13 mouse cellular contexts compared by ENCODE assay signal in the genomic region with DNA sequence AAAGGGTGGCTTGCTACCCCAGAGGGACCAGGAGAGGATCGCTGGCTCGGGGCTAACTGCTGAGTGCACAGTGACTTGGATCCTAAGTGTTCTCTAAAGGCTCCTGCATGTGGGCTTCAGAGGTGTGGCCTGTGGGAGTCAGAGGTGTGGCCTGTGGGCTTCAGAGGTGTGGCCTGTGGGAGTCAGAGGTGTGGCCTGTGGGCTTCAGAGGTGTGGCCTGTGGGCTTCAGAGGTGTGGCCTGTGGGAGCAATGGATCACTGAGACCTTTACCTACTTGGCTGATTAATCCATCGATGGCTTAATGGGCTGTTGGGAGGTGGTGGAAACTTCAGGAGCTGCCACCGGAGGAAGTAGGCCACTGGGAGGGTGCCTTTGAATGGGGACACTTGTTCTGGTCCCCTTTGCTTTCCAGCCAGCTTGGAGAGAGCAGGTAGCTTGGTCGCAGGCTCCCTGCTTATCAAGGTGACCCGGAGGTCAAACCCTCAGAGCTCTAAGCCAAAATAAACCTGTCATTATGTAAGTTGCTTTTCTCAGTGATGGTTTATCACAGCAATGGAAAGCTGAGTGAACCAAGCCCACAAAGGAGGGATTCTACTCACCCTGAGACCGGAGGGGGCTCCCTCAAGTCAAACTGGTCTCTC. TPM values are rescaled to one million over a fixed set of nuclear protein-coding genes. Genes with fewer than 3 reads are reported as not detected.
DNase-seq lines count a peak whose midpoint lies in the region; ATAC-seq and TF ChIP-seq lines count a peak whose summit lies in the region.
"Had no signal": no experiment of that assay in that cellular context is flagged by ENCODE, and none has a peak within 500 bp of the region (broad histone marks: within the 10 kb centered on the region; RNA-seq: fewer than 3 reads in every experiment).

No protein-coding gene starts in this region.

- 58% methylated on average over 7 of the region's 7 CpGs for WGBS in hindbrain, postnatal 0 days
- WGBS in hindbrain, embryonic 13.5 days, result 57% methylated on average over 7 of the region's 7 CpGs
- 55% methylated on average over 7 of the region's 7 CpGs for WGBS in thymus, adult 2 months

- no peak for TF ChIP-seq EP300 in MEL (IDR thresholded peaks at IDR 0.05; ENCODE audit: low read depth in 1 of 2, low read length in 2 of 2)

- no peak overlapping the region for H3K4me2 ChIP-seq in hindbrain, postnatal 0 days (ENCODE audit: low read depth, low read length)
- no peak overlapping the region for H3K4me2 ChIP-seq in hindbrain, embryonic 13.5 days
- H3K4me2 ChIP-seq: forebrain, embryonic 15.5 days had no signal

- no peak for TF ChIP-seq RAD21 in MEL (IDR thresholded peaks at IDR 0.05; ENCODE audit: low read depth, low read length)

- H3K4me1 ChIP-seq in hindbrain, postnatal 0 days (ENCODE audit: insufficient read depth, low read length), result no peaks in the 10 kb centered on the region
- H3K4me1 ChIP-seq in hindbrain, embryonic 13.5 days (replicated peaks), result no peaks in the 10 kb centered on the region
- peaks cover 4 to 42% of the 10 kb centered on the region in 2 experiments for H3K4me1 ChIP-seq in MEL (ENCODE audit: control insufficient read depth in 1 of 2, insufficient read depth in 2 of 2, low read length in 2 of 2)
- H3K4me1 ChIP-seq in thymus, adult 2 months (replicated peaks; ENCODE audit: control insufficient read depth, insufficient read depth, low read length), result peaks cover 13% of the 10 kb centered on the region
- H3K4me1 ChIP-seq: forebrain, embryonic 15.5 days had no signal

- no peak overlapping the region for H3K27ac ChIP-seq in hindbrain, postnatal 0 days
- H3K27ac ChIP-seq in hindbrain, embryonic 13.5 days, result no peak overlapping the region
- H3K27ac ChIP-seq in MEL (ENCODE audit: control insufficient read depth, low read depth, low read length), result no peak overlapping the region
- no peak overlapping the region for H3K27ac ChIP-seq in thymus, adult 2 months (ENCODE audit: control insufficient read depth, insufficient read depth, low read length)
- H3K27ac ChIP-seq: forebrain, embryonic 15.5 days had no signal

- no peaks in the 10 kb centered on the region for H3K79me2 ChIP-seq in MEL (ENCODE audit: control insufficient read depth, insufficient read depth, low read length, poor library complexity)

- H3K36me3 ChIP-seq in hindbrain, postnatal 0 days (ENCODE audit: insufficient read depth, low read length), result no peaks in the 10 kb centered on the region
- no peaks in the 10 kb centered on the region for H3K36me3 ChIP-seq in hindbrain, embryonic 13.5 days
- peaks cover 0 to 17% of the 10 kb centered on the region in 2 experiments; a peak in 2 of 4 replicates for H3K36me3 ChIP-seq in MEL (ENCODE audit: control insufficient read depth in 1 of 2, insufficient read depth in 2 of 2, low read length in 2 of 2)
- H3K36me3 ChIP-seq in thymus, adult 2 months (ENCODE audit: control insufficient read depth, insufficient read depth, low read length), result no peaks in the 10 kb centered on the region
- H3K36me3 ChIP-seq: forebrain, embryonic 15.5 days had no signal

- TF ChIP-seq POLR2A in MEL (IDR thresholded peaks at IDR 0.05; ENCODE audit: control insufficient read depth in 1 of 2, insufficient read depth in 1 of 2, low read depth in 1 of 2, low read length in 2 of 2, poor library complexity in 1 of 2), result no peak
- no peak for TF ChIP-seq POLR2A in thymus, adult 2 months (IDR thresholded peaks at IDR 0.05; ENCODE audit: control insufficient read depth, extremely low read depth, insufficient read depth, low read length, poor library complexity)

- H3K9ac ChIP-seq in hindbrain, postnatal 0 days (replicated peaks; ENCODE audit: low read length), result no peak overlapping the region
- H3K9ac ChIP-seq in hindbrain, embryonic 13.5 days, result no peak overlapping the region
- H3K9ac ChIP-seq in MEL (ENCODE audit: control insufficient read depth, low read depth, low read length, poor library complexity, severe bottlenecking), result no peak overlapping the region
- H3K9ac ChIP-seq: forebrain, embryonic 15.5 days had no signal

- TF ChIP-seq CTCF in hindbrain, postnatal 0 days (IDR thresholded peaks at IDR 0.05; ENCODE audit: low read depth), result no peak
- no peak for TF ChIP-seq CTCF in MEL (IDR thresholded peaks at IDR 0.05 in 2 of 3, conservative IDR thresholded peaks at IDR 0.05 in 1 of 3; ENCODE audit: control insufficient read depth in 1 of 3, insufficient read depth in 1 of 3, low read depth in 2 of 3, low read length in 3 of 3, poor library complexity in 1 of 3, severe bottlenecking in 1 of 3)
- no peak for TF ChIP-seq CTCF in thymus, adult 2 months (IDR thresholded peaks at IDR 0.05; ENCODE audit: borderline replicate concordance, control insufficient read depth, extremely low read depth, insufficient read depth, low read length, poor library complexity)

- H3K4me3 ChIP-seq in hindbrain, postnatal 0 days (ENCODE audit: low read length), result no peak overlapping the region
- no peak overlapping the region for H3K4me3 ChIP-seq in hindbrain, embryonic 13.5 days
- H3K4me3 ChIP-seq in MEL (ENCODE audit: control insufficient read depth in 1 of 2, insufficient read depth in 1 of 2, low read depth in 2 of 2, low read length in 2 of 2), result peak overlapping the region in 1 of 2 experiments; percentile 21; a peak in 1 of 4 replicates
- H3K4me3 ChIP-seq in thymus, adult 2 months (ENCODE audit: control insufficient read depth, insufficient read depth, low read length), result no peak overlapping the region
- H3K4me3 ChIP-seq: forebrain, embryonic 15.5 days had no signal

- H3K27me3 ChIP-seq in hindbrain, postnatal 0 days (ENCODE audit: insufficient read depth, low read length), result no peaks in the 10 kb centered on the region
- H3K27me3 ChIP-seq in hindbrain, embryonic 13.5 days, result 0 out of 2 replicates have a peak, but pooled peaks cover 10% of the 10 kb centered on the region
- no peaks in the 10 kb centered on the region for H3K27me3 ChIP-seq in MEL (ENCODE audit: control insufficient read depth in 1 of 2, insufficient read depth in 2 of 2, low read length in 2 of 2)
- no peaks in the 10 kb centered on the region for H3K27me3 ChIP-seq in thymus, adult 2 months (ENCODE audit: control insufficient read depth, insufficient read depth, low read length)
- H3K27me3 ChIP-seq: forebrain, embryonic 15.5 days had no signal

- DNase-seq in hindbrain, postnatal 0 days (ENCODE audit: low spot score), result no peak
- DNase-seq in MEL (ENCODE audit: low read depth, low spot score), result peak; percentile 70
- peak; percentile 31 for DNase-seq in induced T-regulatory cell, adult 2 months (ENCODE audit: low read depth)
- DNase-seq in thymus, adult 2 months, result no peak
- no peak for DNase-seq in adrenal gland, adult 2 months
- no peak for DNase-seq in cerebellum, postnatal 14 days
- DNase-seq: cerebellum, adult 9-10 months; left cerebral cortex, postnatal 4 days; retina, postnatal 1 day had no signal

- ATAC-seq in hindbrain, postnatal 0 days, result 0 out of 2 replicates have a peak, but pooled peaks have one; percentile 27
- no peak for ATAC-seq in hindbrain, embryonic 13.5 days (ENCODE audit: low FRiP score)
- ATAC-seq in monocyte, adult 5-6 weeks (replicated peaks; ENCODE audit: insufficient number of reproducible peaks, low FRiP score, low TSS enrichment, poor library complexity, severe bottlenecking), result 0 out of 2 replicates have a peak, but pooled peaks have one; percentile 48
- ATAC-seq: forebrain, embryonic 15.5 days had no signal

- H3K9me3 ChIP-seq in hindbrain, postnatal 0 days (ENCODE audit: low read length), result no peaks in the 10 kb centered on the region
- no peaks in the 10 kb centered on the region for H3K9me3 ChIP-seq in hindbrain, embryonic 13.5 days
- H3K9me3 ChIP-seq in MEL (replicated peaks; ENCODE audit: insufficient read depth, low read length), result no peaks in the 10 kb centered on the region
- H3K9me3 ChIP-seq: forebrain, embryonic 15.5 days had no signal

TF ChIP-seq in MEL, 35 proteins besides CTCF, POLR2A, EP300 and RAD21 (continues in another document):
- no peak for TF ChIP-seq NRF1 (IDR thresholded peaks at IDR 0.05; ENCODE audit: insufficient read depth, low read depth, low read length, poor library complexity, severe bottlenecking)

RNA-seq across cellular contexts. Expression of a gene that starts 14.7 kb away (rescaled TPM):
- 0.25 TPM in 1 of 2 replicates, not detected in the other for total RNA-seq in hindbrain, postnatal 0 days (2014; rRNA removed)
- polyA plus RNA-seq in hindbrain, postnatal 0 days (2015; fragmentation: Nextera tagmentation; extraction: Ambion mirVana), result 0.05 TPM in 1 of 2 replicates, not detected in the other
- polyA plus RNA-seq in hindbrain, embryonic 13.5 days (2015; fragmentation: Nextera tagmentation; extraction: Ambion mirVana), result not detected in 2 replicates
- total RNA-seq in MEL (2012; rRNA removed), result 0.26 and 0.31 TPM in 2 replicates
- polyA plus RNA-seq in MEL (2012; ENCODE audit: insufficient read depth in 1 of 2, insufficient read length in 2 of 2, low read depth in 1 of 2, low replicate concordance in 2 of 2, missing spikeins in 1 of 2), result under 1 TPM in 1 of 2 experiments, not detected in 1; 0.40 TPM
- 0.29 to 0.86 TPM in 2 of 3 replicates, not detected in the other for total RNA-seq in monocyte, adult 5-6 weeks (2017)
- polyA plus RNA-seq in thymus, adult 2 months (2012; rRNA removed), result 0.85 and 0.89 TPM in 2 replicates
- not detected for total RNA-seq in adrenal gland, adult 2 months (2021)
- not detected in 2 replicates for polyA plus RNA-seq in adrenal gland, adult 2 months (2012; rRNA removed)
- polyA plus RNA-seq: forebrain, embryonic 15.5 days had no signal

RNA-seq across cellular contexts. Expression of a gene that starts 45.9 kb away (rescaled TPM):
- total RNA-seq in hindbrain, postnatal 0 days (2014; rRNA removed), result 5.3 and 5.5 TPM in 2 replicates
- 2.7 and 3.0 TPM in 2 replicates for polyA plus RNA-seq in hindbrain, postnatal 0 days (2015; fragmentation: Nextera tagmentation; extraction: Ambion mirVana)
- 0.89 and 1.1 TPM in 2 replicates for polyA plus RNA-seq in hindbrain, embryonic 13.5 days (2015; fragmentation: Nextera tagmentation; extraction: Ambion mirVana)
- 0.07 and 0.27 TPM in 2 replicates for total RNA-seq in MEL (2012; rRNA removed)
- polyA plus RNA-seq in MEL (2012; ENCODE audit: insufficient read depth in 1 of 2, insufficient read length in 2 of 2, low read depth in 1 of 2, low replicate concordance in 2 of 2, missing spikeins in 1 of 2), result under 1 TPM in 1 of 2 experiments, not detected in 1; 0.07 TPM
- 41.3 to 73.2 TPM (median 47.7 TPM) in 3 replicates for total RNA-seq in monocyte, adult 5-6 weeks (2017)
- 19.5 and 21.9 TPM in 2 replicates for polyA plus RNA-seq in thymus, adult 2 months (2012; rRNA removed)
- 10 to 100 TPM in 1 of 2 experiments, 1 to 10 TPM in 1; 1.7 to 13.8 TPM for total RNA-seq in adrenal gland, adult 2 months (2021)
- 7.7 and 10.5 TPM in 2 replicates for polyA plus RNA-seq in adrenal gland, adult 2 months (2012; rRNA removed)

RNA-seq across cellular contexts. Expression of a gene that starts 49.8 kb away (rescaled TPM):
- not detected in 2 replicates for total RNA-seq in hindbrain, postnatal 0 days (2014; rRNA removed)
- 0.05 TPM in 2 replicates for polyA plus RNA-seq in hindbrain, postnatal 0 days (2015; fragmentation: Nextera tagmentation; extraction: Ambion mirVana)
- polyA plus RNA-seq in hindbrain, embryonic 13.5 days (2015; fragmentation: Nextera tagmentation; extraction: Ambion mirVana), result not detected in 2 replicates
- 75.9 and 106 TPM in 2 replicates for total RNA-seq in MEL (2012; rRNA removed)
- polyA plus RNA-seq in MEL (2012; ENCODE audit: insufficient read depth in 1 of 2, insufficient read length in 2 of 2, low read depth in 1 of 2, low replicate concordance in 2 of 2, missing spikeins in 1 of 2), result 10 to 100 TPM in 1 of 2 experiments, not detected in 1; 73.1 TPM
- total RNA-seq in monocyte, adult 5-6 weeks (2017), result not detected in 3 replicates
- polyA plus RNA-seq in thymus, adult 2 months (2012; rRNA removed), result 2.6 and 3.7 TPM in 2 replicates
- not detected for total RNA-seq in adrenal gland, adult 2 months (2021)
- not detected in 2 replicates for polyA plus RNA-seq in adrenal gland, adult 2 months (2012; rRNA removed)
- total RNA-seq: left cerebral cortex, postnatal 4 days had no signal
- polyA plus RNA-seq: forebrain, embryonic 15.5 days; hindbrain, embryonic 11.5 days had no signal

Comparison
In these comparisons a context has a peak if more than half of its experiments do, and no peak if none do; other contexts are left out.
1. DNase-seq: peak in MEL (single experiment) and induced T-regulatory cell, adult 2 months (single experiment); none in hindbrain, postnatal 0 days (single experiment), thymus, adult 2 months (single experiment), adrenal gland, adult 2 months (single experiment) and cerebellum, postnatal 14 days (0 of 2).